Mouse (Mus musculus): ENCODE results near the gene Rps6ka4. TPM values are rescaled to one million over a fixed set of nuclear protein-coding genes. Genes with fewer than 3 reads are reported as not detected.

Rps6ka4 gene
- total and polyA plus RNA-seq, 3 experiments, result 12.9 to 17.9 (median 15.9) TPM

GRCm38 (mm10) chr19:6820538-6821195 is 19.8 kb downstream of the Rps6ka4 start:
- TF ChIP-seq CTCF (IDR thresholded peaks at IDR 0.05) (no peak), POLR2A (IDR thresholded peaks at IDR 0.05; ENCODE audit: insufficient read depth, low read depth, low read length) (no peak), EP300 (IDR thresholded peaks at IDR 0.05; ENCODE audit: insufficient read depth, low read depth, low read length) (no peak)
- 87% methylated on average over 13 of the region's 13 CpGs for WGBS

GRCm38 (mm10) chr19:6819143-6819827 is 21.2 kb downstream of the Rps6ka4 start:
- Histone ChIP-seq H3K4me3 (no peak overlapping the region), H3K27me3 (ENCODE audit: control insufficient read depth, insufficient read depth, low read length) (no peaks in the 10 kb centered on the region), H3K79me2 (replicated peaks; ENCODE audit: control insufficient read depth, insufficient read depth, low read length) (no peaks in the 10 kb centered on the region), H3K36me3 (ENCODE audit: control insufficient read depth, insufficient read depth, low read length) (no peaks in the 10 kb centered on the region), H3K4me1 (ENCODE audit: control insufficient read depth, insufficient read depth, low read length) (no peaks in the 10 kb centered on the region), H3K27ac (no peak overlapping the region), H3K9ac (ENCODE audit: low read depth, low read length) (no peak overlapping the region)
- 33% methylated on average over 10 of the region's 10 CpGs for WGBS
- no peak for TF ChIP-seq POLR2A (IDR thresholded peaks at IDR 0.05; ENCODE audit: insufficient read depth, low read depth, low read length)
- intact Hi-C loops (cut with DNase I), result no loop called here
- no peak for DNase-seq

More at GRCm38 (mm10) chr19:6820538-6821195, 19.8 kb downstream of the Rps6ka4 start:
- no peak overlapping the region for H3K4me3 ChIP-seq
- no peaks in the 10 kb centered on the region for H3K27me3 ChIP-seq (ENCODE audit: control insufficient read depth, insufficient read depth, low read length)
- DNase-seq, result no peak
- no peaks in the 10 kb centered on the region for H3K36me3 ChIP-seq (ENCODE audit: control insufficient read depth, insufficient read depth, low read length)
- H3K4me1 ChIP-seq (ENCODE audit: control insufficient read depth, insufficient read depth, low read length), result no peaks in the 10 kb centered on the region
- intact Hi-C loops (cut with DNase I), result no loop called here
- no peak overlapping the region for H3K27ac ChIP-seq
- no peaks in the 10 kb centered on the region for H3K79me2 ChIP-seq (replicated peaks; ENCODE audit: control insufficient read depth, insufficient read depth, low read length)
- H3K9ac ChIP-seq (ENCODE audit: low read depth, low read length), result no peak overlapping the region

GRCm38 (mm10) chr19:6814958-6815357 is 25.5 kb downstream of the Rps6ka4 start:
- WGBS, result 79% methylated on average over 3 of the region's 3 CpGs
- H3K27me3 ChIP-seq (ENCODE audit: control insufficient read depth, insufficient read depth, low read length), result no peaks in the 10 kb centered on the region
- H3K27ac ChIP-seq, result no peak overlapping the region
- H3K4me1 ChIP-seq (ENCODE audit: control insufficient read depth, insufficient read depth, low read length), result no peaks in the 10 kb centered on the region
- H3K4me3 ChIP-seq, result no peak overlapping the region
- H3K9ac ChIP-seq (ENCODE audit: low read depth, low read length), result no peak overlapping the region
- intact Hi-C loops (cut with DNase I), result no loop called here
- H3K79me2 ChIP-seq (replicated peaks; ENCODE audit: control insufficient read depth, insufficient read depth, low read length), result no peaks in the 10 kb centered on the region
- H3K36me3 ChIP-seq (ENCODE audit: control insufficient read depth, insufficient read depth, low read length), result no peaks in the 10 kb centered on the region
- no peak for DNase-seq
- TF ChIP-seq EP300 (IDR thresholded peaks at IDR 0.05; ENCODE audit: insufficient read depth, low read depth, low read length), result no peak
- TF ChIP-seq POLR2A (IDR thresholded peaks at IDR 0.05; ENCODE audit: insufficient read depth, low read depth, low read length), result no peak
- TF ChIP-seq CTCF (IDR thresholded peaks at IDR 0.05), result no peak

- no peak overlapping the region for H3K27ac ChIP-seq
- H3K4me3 ChIP-seq, result no peak overlapping the region
- no peak for DNase-seq
- TF ChIP-seq POLR2A (IDR thresholded peaks at IDR 0.05; ENCODE audit: insufficient read depth, low read depth, low read length), result no peak
- no peak for TF ChIP-seq CTCF (IDR thresholded peaks at IDR 0.05)
- TF ChIP-seq EP300 (IDR thresholded peaks at IDR 0.05; ENCODE audit: insufficient read depth, low read depth, low read length), result no peak
- intact Hi-C loops (cut with DNase I), result no loop called here
- no peak overlapping the region for H3K9ac ChIP-seq (ENCODE audit: low read depth, low read length)
- H3K79me2 ChIP-seq (replicated peaks; ENCODE audit: control insufficient read depth, insufficient read depth, low read length), result no peaks in the 10 kb centered on the region
- H3K36me3 ChIP-seq (ENCODE audit: control insufficient read depth, insufficient read depth, low read length), result no peaks in the 10 kb centered on the region
- no peaks in the 10 kb centered on the region for H3K4me1 ChIP-seq (ENCODE audit: control insufficient read depth, insufficient read depth, low read length)
- no peaks in the 10 kb centered on the region for H3K27me3 ChIP-seq (ENCODE audit: control insufficient read depth, insufficient read depth, low read length)
- WGBS, result 67% methylated on average over 4 of the region's 4 CpGs
Measured at GRCm38 (mm10) chr19:6814366-6814765, 26.1 kb downstream of the Rps6ka4 start.

Small RNA genes lying within 50 kb of the gene (microRNA-seq; reads per million reads assigned to microRNA genes)
- gene Mir5046, result 0 reads per million in 2 experiments

Other genes starting within 250 kb of the Rps6ka4 start
- gene Ccdc88b, start 17.6 kb upstream of the Rps6ka4 start, total RNA-seq (2021), result 1 to 10 TPM in 1 of 2 experiments, under 1 TPM in 1; 0.86 to 1.0 TPM
- gene Ccdc88b, start 17.6 kb upstream of the Rps6ka4 start, polyA plus RNA-seq (2012; rRNA removed), result 0.94 and 1.8 TPM in 2 replicates
- gene Trmt112, start 69.1 kb upstream of the Rps6ka4 start, total RNA-seq (2021), result 10 to 100 TPM; 32.0 to 38.5 TPM
- 67.9 and 71.5 TPM in 2 replicates for gene Trmt112, start 69.1 kb upstream of the Rps6ka4 start, polyA plus RNA-seq (2012; rRNA removed)
- 100 to 1,000 TPM; 651 to 766 TPM for gene Prdx5, start 69.5 kb upstream of the Rps6ka4 start, total RNA-seq (2021)
- 411 and 490 TPM in 2 replicates for gene Prdx5, start 69.5 kb upstream of the Rps6ka4 start, polyA plus RNA-seq (2012; rRNA removed)
- gene Esrra, start 81.2 kb upstream of the Rps6ka4 start, total RNA-seq (2021), result 100 to 1,000 TPM; 156 to 180 TPM
- 135 and 152 TPM in 2 replicates for gene Esrra, start 81.2 kb upstream of the Rps6ka4 start, polyA plus RNA-seq (2012; rRNA removed)
- not detected for gene Catsperz, start 84.7 kb upstream of the Rps6ka4 start, total RNA-seq (2021)
- 0.23 and 0.64 TPM in 2 replicates for gene Catsperz, start 84.7 kb upstream of the Rps6ka4 start, polyA plus RNA-seq (2012; rRNA removed)
- not detected for gene Kcnk4, start 93.9 kb upstream of the Rps6ka4 start, total RNA-seq (2021)
- 0.21 TPM in 1 of 2 replicates, not detected in the other for gene Kcnk4, start 93.9 kb upstream of the Rps6ka4 start, polyA plus RNA-seq (2012; rRNA removed)
- 10 to 100 TPM; 21.1 to 25.8 TPM for gene Bad, start 101.2 kb upstream of the Rps6ka4 start, total RNA-seq (2021)
- 30.6 and 33.5 TPM in 2 replicates for gene Bad, start 101.2 kb upstream of the Rps6ka4 start, polyA plus RNA-seq (2012; rRNA removed)
- 10 to 100 TPM; 34.1 to 35.4 TPM for gene Gpr137, start 101.8 kb upstream of the Rps6ka4 start, total RNA-seq (2021)
- 53.4 and 60.4 TPM in 2 replicates for gene Gpr137, start 101.8 kb upstream of the Rps6ka4 start, polyA plus RNA-seq (2012; rRNA removed)
- gene Ppp1r14b, start 134.3 kb upstream of the Rps6ka4 start, total RNA-seq (2021), result 10 to 100 TPM; 85.8 to 91.0 TPM
- 42.3 and 56.8 TPM in 2 replicates for gene Ppp1r14b, start 134.3 kb upstream of the Rps6ka4 start, polyA plus RNA-seq (2012; rRNA removed)
- 10 to 100 TPM; 14.6 to 15.2 TPM for gene Plcb3, start 135.8 kb upstream of the Rps6ka4 start, total RNA-seq (2021)
- gene Plcb3, start 135.8 kb upstream of the Rps6ka4 start, polyA plus RNA-seq (2012; rRNA removed), result 27.5 and 33.7 TPM in 2 replicates
- gene Fkbp2, start 139.9 kb upstream of the Rps6ka4 start, total RNA-seq (2021), result 10 to 100 TPM; 23.2 to 24.7 TPM
- 21.1 and 27.6 TPM in 2 replicates for gene Fkbp2, start 139.9 kb upstream of the Rps6ka4 start, polyA plus RNA-seq (2012; rRNA removed)
- 100 to 1,000 TPM; 413 to 501 TPM for gene Vegfb, start 147.0 kb upstream of the Rps6ka4 start, total RNA-seq (2021)
- 257 and 355 TPM in 2 replicates for gene Vegfb, start 147.0 kb upstream of the Rps6ka4 start, polyA plus RNA-seq (2012; rRNA removed)
- 10 to 100 TPM; 45.6 to 57.4 TPM for gene Dnajc4, start 151.9 kb upstream of the Rps6ka4 start, total RNA-seq (2021)
- 57.6 and 68.4 TPM in 2 replicates for gene Dnajc4, start 151.9 kb upstream of the Rps6ka4 start, polyA plus RNA-seq (2012; rRNA removed)
- gene Nudt22, start 155.5 kb upstream of the Rps6ka4 start, total RNA-seq (2021), result 10 to 100 TPM; 25.5 to 33.6 TPM
- gene Nudt22, start 155.5 kb upstream of the Rps6ka4 start, polyA plus RNA-seq (2012; rRNA removed), result 44.5 and 47.4 TPM in 2 replicates
- gene Trpt1, start 155.5 kb upstream of the Rps6ka4 start, total RNA-seq (2021), result 10 to 100 TPM; 20.7 to 26.3 TPM
- 26.4 and 30.7 TPM in 2 replicates for gene Trpt1, start 155.5 kb upstream of the Rps6ka4 start, polyA plus RNA-seq (2012; rRNA removed)
- 1 to 10 TPM; 5.2 to 9.0 TPM for gene Fermt3, start 178.8 kb upstream of the Rps6ka4 start, total RNA-seq (2021)
- 4.7 and 7.8 TPM in 2 replicates for gene Fermt3, start 178.8 kb upstream of the Rps6ka4 start, polyA plus RNA-seq (2012; rRNA removed)
- 100 to 1,000 TPM; 117 to 121 TPM for gene Stip1, start 199.3 kb upstream of the Rps6ka4 start, total RNA-seq (2021)
- 49.9 and 80.2 TPM in 2 replicates for gene Stip1, start 199.3 kb upstream of the Rps6ka4 start, polyA plus RNA-seq (2012; rRNA removed)
- gene Macrod1, start 216.2 kb upstream of the Rps6ka4 start, total RNA-seq (2021), result 100 to 1,000 TPM; 262 to 309 TPM
- gene Macrod1, start 216.2 kb upstream of the Rps6ka4 start, polyA plus RNA-seq (2012; rRNA removed), result 260 and 278 TPM in 2 replicates